Mouse (Mus musculus): ENCODE data around the gene 3425401B19Rik.

- no peak for TF ChIP-seq CTCF (IDR thresholded peaks at IDR 0.05; ENCODE audit: extremely low read depth, insufficient read length, insufficient replicate concordance, low read depth, low read length)
- no peak for TF ChIP-seq POLR2A (IDR thresholded peaks at IDR 0.05; ENCODE audit: low read depth, low read length)
Measured at GRCm38 (mm10) chr14:32716763-32717439, 31.8 kb upstream of the 3425401B19Rik start.

Data from small intestine, adult 2 months (tissue).